Mouse (Mus musculus) layer of hippocampus, adult 11-12 months (tissue): ENCODE measurements around the gene Slc22a12.

Source experiments
- DNase-seq: peaks from one replicate; pipeline ENCODE4 v3.0.0; 2022; ENCODE audit warnings: low spot score

Slc22a12 gene

DNA sequence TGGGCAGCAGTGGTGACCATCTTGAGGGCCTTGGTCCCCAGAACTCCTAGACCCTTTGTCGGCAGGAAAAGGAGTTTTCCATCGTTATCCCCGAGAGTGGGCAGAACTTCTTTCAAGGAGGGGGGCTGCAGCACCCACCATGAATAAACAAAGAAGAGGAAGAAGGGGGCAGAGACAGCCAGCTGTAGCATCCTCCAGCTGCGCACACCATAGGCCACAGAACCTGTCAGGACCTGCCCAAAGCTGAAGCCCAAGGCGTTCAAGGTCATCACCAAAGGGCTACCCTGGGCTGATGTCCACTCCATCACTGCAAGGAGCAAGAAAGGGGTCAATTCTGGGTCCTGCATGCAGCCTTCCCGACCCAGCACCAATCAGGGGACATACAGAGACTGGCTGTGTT, 2.6 kb downstream of the Slc22a12 start:
- no peak for DNase-seq

DNA sequence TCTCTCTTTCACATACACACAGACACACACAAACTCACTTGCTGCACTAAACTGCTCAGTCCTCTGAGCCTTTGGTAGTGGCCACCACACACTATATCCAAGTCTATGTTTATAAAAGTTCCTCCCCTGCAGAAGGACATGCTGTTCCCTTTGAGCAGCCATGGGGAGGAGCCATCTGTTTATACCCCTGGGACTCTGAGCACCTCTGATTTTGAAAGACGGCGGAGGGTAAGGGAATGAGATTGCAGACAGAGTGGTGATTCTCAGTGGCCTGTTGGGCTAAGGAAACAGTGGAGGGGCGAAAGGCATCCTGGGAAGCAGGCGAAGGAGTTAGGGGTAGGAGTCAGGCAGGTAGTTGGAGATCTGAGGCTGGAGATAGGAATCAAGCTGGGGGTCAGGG, 3.2 kb downstream of the Slc22a12 start:
- DNase-seq, result no peak

DNA sequence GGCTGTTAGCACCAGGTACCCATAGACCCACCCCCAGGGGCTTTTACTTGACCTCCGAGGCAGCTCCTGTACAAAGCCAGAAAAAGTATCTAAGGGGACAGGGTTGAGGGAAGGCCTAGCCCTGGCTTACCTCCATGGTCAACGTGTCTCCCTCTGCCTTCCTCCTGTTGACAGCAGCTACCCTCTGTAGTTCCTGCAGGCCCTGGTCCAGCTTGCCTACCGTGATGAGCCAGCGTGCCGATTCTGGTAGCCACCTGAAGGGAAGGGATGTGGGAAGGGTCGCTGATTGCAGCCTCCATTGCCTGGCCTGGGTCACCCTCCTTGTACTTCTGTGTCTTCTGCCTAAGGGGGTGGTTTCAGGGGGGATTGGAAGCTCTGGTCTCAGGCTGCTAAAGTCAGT, 4.3 kb downstream of the Slc22a12 start:
- DNase-seq, result no peak

DNA sequence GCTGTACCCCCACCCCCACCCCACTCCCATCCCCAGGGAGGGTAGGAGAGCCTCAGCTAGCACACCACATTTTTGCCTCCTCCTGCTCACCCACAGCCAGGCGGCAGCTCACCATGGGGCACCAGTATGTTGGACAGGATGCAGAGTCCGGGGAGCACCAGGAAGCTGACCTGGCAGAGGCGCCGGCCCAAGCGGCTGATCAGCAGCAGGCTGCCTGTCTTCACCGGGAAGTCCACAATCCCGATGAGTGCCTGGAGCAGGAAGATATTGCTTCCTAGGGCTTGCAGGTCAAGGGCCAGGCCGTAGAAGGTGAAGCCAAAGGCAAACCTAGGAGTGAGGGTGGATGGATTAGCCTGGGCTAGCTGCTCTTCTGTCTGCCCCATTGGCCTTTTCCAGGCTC, 5.3 kb downstream of the Slc22a12 start:
- DNase-seq, result no peak

DNA sequence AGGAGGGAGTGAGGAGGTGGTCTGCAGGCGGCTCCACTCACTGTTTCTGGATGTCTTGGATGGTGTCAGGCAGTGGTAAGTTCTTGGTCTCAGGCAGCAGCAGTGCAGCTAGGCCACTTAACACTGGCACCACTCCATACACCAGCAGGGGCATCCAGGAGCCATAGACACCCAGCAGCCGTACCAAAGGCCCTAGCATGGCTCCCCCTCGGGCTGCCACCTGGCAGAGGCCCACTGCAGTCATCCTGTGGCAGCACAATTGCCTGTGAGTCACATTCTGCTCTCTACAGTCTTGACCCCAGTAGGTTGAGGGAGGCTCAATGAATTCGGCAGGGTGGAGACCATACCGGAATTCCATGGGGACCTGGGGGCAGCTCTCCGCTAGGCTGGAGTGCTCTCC, 6.1 kb downstream of the Slc22a12 start:
- no peak for DNase-seq

DNA sequence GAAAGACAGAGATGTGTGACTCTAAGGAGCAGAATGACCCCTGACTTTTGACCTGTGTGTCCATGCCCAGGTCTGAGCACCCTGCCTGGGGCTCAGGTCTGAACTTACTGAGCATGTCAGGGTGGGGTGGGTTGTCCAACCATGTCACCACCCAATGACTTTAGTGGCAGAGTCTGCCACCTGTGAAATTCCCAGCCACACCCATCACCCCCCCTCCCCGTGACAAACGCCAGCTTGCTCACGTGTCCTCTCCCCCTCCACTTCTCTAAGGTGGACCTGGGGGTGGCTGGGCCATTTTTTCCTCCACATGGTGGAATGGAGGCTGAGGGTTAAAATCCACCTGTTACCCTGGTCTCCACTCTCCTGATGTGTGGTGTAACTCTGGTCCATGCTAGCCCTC, 6.6 kb downstream of the Slc22a12 start:
- DNase-seq, result no peak

DNA sequence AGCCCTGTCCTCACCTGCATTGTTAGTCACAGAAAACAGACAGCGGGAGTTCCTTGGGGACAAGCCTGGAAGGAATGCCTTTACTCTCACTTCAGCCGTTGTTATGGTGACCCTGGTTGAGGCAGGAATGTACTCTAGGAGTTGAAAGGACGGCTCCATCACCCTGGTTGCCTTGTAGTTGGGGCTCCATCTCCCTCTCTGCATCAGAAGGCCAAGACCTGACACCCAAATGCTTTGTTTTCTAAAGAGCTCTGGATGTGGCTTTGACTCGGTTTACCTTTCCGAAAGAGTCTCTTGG, 8.8 kb downstream of the Slc22a12 start:
- DNase-seq, result no peak

DNA sequence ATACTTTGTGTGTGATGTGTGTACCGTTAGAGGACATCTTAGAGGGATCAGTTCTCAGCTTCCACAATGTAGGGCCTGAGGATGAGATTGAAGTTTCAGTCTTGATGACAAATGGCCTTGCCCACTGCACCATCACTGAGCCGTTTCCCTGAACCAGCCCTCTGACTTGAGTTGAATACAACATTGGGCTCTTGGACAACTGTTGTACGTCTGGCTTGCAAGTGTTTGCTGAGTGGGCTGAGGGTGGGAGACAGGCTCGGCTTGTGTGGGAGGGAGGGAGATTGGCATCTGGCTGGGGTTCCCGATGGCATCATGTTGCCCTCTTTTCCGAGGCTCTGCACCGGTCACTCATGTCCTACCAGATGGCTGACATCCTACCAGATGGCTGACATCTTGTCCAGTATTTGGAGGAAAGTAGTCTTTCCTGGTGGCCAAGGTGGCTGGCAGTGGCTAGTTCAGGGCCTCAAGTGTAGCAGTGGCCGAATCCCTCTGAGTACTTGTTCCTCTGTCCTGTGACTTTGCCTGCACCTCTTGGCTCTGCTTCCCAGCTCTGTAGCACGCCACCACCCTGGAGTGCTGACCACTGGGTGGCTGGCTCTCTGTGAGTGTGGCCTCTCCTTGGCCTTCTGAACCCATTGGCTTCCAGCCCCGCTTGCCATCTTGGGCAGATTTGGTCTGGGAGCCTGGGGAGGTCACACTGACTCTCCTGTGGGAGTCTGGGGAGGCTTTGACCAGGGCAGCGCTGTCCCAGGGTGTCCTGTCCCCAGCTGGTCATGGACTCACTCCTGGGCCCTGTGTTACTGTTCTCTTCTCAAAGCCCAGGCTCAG, 9.3 kb downstream of the Slc22a12 start:
- no peak for DNase-seq

DNA sequence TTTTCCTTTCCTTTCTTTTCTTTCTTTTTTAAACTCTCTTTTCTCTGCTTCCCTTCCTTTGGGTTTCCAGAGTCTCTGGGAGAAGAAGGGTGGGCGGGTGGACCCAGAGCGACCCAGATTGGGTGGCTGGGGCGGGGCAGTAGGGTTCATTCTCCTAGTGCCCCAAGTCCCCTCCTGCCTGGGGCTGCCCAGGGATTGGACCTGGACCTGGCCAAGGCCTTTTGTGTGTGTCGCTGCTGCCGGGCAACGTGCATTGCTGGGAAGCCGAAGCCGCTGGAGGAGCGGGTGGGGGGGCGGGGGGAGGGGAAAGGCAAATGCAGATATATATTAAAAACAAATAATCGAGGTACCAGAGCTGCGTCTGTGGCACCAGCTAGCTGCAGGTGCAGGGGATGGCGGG, 10.2 kb downstream of the Slc22a12 start:
- no peak for DNase-seq

DNA sequence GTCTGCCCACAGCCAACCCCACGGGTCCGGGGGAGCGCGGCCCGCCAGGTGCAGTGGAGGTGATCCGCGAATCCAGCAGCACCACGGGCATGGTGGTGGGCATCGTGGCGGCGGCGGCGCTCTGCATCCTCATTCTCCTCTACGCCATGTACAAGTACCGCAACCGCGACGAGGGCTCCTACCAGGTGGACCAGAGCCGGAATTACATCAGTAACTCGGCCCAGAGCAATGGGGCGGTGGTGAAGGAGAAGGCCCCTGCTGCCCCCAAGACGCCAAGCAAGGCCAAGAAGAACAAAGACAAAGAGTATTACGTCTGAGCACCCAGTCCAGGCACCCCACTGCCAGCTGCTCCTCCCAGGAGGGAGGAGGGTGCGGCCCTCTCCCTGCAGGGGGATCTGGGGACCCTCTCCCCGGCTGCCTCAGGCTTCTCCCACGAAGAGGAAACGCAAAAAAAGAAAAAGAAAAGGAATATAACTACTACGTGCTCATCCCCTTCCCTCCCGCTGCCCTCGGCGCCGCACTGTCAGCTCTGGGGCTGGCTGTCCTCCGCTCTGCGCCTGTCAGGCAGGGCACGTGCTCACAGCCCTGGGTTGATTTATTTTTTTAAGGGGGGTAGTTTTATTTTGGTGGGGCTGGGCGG, 10.9 kb downstream of the Slc22a12 start:
- DNase-seq, result no peak

DNA sequence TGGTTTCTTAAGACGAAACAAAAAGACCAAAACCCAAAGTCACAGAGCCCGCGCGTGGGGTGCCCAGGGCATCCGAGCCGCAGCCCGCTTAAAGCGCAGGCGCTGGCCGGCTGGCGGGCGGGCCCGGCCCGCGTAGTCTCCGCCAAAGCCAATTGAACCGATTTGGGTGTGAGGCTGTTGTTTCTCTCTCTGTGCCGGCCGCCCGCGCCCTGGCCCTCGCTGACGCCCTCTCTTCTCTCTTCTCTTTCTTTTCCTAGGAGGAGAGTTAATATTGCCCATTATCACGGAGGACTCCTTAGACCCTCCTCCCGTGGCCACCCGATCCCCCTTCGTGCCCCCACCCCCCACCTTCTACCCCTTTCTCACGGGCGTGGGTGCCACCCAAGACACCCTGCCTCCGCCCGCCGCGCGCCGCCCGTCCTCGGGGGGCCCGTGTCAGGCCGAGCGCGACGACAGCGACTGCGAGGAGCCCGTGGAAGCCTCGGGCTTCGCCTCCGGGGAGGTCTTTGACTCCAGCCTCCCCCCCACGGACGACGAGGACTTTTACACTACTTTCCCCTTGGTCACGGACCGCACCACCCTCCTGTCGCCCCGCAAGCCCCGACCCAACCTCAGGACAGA, 11.7 kb downstream of the Slc22a12 start:
- no peak for DNase-seq

DNA sequence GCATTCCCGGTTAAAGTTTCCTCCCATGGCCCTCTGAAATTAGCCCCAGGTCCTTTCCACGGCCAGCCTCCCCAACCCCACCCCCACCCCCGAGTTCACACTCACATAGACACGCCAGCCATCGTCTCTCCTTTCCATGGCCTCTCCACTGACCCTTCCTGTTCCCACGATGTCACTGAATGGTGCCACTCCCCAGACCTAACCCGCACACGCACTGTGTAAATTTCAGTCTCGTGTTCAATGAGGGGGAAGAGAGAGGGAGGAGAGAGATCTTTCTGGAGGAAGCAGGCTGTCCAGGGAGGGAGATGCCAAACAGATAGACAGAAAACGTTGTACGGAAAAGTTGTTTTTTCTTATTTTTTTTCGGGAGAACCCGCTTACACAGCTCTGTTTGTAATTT, 12.5 kb downstream of the Slc22a12 start:
- no peak for DNase-seq

DNA sequence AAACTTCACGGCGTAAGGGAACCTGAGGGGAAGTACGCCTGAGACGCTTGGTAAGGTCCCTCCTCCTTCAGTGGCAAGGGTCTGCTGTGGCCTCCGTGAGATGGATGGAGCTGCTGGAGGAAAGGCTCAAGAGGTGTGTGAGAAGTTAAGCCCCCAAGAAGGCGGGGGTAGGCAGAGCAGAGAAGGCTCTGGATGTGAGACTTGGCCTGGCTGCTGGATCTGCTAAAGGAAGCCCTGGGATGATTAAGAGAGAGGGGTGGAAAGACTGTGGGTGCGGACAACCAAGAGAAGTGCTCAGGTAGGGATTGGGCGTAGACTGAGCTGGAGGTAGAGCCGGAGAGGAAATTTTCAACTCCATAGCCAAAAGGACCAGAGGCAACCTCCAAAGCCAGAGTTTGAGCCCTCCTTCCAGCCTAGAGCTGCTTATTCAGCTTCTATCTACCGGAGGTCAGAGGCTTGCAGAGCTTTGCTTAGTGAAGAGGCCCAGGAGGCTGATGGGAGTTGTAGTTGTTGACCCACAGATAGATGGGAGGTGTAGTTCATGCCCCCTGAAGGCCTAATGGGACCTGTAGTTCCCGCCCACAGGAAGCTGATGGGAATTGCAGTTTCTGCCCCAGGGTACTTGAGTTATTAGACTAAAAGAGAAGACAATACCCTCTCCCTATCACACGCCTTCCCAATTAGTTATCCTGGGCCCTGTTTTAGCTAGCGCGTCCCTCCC, 13.4 kb downstream of the Slc22a12 start:
- no peak for DNase-seq

DNA sequence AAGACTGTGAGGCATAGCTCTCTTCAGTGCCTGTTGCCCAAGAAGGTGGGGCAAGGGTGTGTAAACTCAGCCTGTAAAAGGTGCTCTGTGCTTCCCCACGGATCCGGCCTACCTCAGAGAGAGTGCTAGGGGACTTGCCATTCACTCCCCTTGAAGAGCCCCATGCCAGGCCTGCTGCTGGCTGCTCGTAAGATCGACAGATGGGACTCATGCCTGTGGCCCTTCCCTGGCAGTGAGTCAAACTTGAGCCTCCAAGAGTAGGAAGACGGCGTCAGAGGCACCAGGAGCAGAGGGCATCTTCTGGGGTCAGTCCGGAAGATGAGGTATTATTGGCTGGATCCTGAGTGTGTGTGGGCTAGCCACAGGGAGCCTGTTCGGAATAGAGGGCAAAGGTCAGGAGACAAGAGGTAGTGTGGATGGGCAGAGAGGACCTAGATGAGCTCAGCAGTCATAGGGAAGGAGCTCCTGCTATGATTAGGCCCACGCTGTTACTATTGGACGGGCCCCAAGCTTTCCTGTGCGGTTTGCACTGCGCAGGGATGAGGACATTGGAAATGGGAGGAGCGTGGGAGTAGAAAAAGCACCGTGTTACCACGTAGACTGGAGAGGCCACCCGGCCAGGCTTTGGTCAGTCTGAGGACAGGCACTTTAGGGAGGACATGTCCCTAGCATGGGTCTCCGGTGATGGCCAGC, 14.8 kb downstream of the Slc22a12 start:
- no peak for DNase-seq

DNA sequence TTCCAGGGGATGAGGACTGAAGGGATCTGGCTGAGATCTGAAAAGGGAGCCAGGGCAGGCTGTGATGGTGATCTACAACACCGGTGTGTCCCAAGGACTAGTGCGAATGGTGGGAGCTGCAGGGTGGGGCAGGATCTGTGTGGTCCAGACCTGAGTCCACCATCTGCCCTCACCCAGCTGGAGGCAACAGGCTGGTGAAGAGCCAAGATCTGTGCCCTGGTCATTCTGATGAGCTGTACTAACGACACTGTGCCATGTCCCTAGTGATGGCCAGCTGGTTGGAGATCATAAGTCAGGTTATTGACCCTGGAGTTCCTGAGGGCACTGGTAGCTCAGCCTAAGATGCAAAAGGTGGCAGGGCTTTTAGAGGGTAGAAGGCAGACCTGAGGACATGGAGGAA, 15.4 kb downstream of the Slc22a12 start:
- no peak for DNase-seq

DNA sequence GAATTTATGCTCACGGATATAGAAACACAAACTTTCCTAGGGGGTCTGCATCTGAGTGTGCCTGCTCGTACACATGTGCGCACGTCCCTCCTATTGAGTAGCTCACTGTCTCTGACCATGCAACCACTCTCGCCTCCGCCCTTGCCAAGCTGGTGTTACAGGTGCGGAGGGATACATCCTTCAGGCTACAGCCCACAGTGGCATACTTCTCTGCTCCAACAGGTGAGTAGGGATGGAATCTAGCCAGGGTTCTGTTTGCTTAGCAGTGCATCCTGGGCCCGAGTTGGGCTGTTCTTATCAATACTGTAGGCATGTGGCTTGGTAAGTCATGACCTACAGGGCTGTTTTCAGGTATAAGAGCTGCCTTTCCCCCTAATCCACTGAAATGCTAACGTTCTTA, 16.8 kb downstream of the Slc22a12 start:
- DNase-seq, result no peak

DNA sequence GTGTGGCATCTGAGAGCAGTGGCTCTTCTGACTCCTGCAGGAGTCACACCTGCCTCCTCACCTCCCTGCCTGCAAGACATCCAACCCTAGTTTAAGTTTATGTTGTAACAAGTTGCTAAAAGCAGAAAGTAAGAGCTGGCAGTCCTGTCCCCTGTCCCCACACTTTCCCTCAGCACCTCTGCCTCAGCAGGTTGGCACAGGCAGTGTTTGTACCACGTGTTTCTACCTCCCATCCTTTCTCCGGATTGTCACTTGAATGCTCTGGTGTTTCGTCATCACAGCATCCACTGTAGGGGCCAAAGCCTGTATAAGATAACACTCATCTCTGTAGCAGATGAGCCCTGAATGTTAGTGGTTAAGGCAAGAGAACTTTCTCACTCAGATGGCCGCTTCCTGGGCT, 17.8 kb downstream of the Slc22a12 start:
- no peak for DNase-seq

DNA sequence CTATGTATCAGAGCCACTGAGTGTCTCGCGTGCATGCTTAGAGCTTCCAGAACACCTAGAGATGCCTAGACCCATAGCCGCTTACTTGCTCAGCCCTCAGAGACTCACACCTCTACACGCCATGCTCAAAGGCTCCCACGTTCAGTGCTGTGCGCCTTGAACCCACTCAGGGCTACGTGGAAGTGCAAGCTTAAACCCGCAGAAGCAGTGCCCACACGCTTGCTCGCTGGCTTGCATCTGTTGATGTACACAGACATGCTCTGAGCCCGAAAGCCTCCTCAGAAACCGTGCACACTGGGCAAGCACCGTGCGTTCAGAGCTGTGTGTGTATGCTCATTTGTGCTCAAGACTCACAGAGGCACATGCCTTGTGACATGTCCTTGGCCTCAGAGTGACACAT, 20.5 kb downstream of the Slc22a12 start:
- no peak for DNase-seq

DNA sequence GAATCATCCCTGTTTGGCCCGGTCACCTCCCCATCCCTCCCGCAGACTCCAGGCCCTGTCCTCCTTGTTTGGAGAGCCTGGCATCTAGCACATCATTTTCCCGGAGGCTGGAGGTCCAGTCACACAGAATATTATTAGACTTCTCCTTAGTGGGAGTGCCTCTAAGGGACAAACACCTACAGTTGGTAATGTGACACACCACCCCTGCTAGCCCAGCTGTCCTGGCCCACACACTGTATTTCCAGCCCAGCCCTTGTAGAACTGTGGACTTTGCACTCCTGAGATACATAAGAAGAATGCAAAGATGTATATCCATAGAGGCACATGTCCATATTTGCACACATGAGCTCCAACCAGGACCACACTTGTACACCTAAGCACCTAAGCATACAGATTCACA, 21.2 kb downstream of the Slc22a12 start:
- no peak for DNase-seq

DNA sequence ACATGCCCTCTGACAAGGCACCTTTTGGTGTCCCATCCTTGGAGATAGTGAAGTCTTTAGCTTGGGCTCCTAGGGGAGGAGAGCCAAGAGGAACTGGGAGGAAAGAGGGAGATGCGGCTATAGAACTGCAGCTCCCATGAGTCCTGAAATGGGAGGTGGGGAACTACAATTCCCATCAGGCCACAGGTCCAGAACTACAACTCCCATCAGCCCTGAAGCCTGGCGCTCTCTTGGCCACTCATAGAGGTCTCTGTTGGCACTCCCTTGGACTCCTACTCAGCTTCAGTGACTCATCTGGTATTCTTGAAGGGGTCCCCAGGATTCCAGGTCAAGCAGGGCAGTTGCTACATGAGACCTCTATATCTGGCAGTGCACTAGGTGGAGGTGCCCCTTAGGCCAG, 23.3 kb downstream of the Slc22a12 start:
- DNase-seq, result no peak

DNA sequence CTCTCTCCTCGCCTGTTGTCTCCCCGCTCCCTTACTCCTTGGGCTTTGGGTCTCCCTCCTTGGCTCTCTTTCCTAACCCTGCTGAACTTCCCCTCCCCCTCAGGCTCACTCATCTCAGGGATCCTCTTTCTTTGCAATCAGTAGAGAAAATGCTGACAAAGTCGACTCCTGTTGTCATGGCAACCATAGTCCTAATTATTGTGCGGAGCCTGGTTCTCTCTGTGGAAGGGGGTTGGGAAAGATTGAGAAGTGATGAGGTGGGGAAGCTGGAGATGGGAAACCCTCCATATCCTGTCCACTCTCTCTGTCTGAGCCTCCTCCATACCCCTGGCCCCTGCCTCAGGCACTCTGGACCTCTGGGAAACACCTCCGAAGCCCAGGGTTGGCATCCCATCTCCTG, 24.2 kb downstream of the Slc22a12 start:
- DNase-seq, result no peak

DNA sequence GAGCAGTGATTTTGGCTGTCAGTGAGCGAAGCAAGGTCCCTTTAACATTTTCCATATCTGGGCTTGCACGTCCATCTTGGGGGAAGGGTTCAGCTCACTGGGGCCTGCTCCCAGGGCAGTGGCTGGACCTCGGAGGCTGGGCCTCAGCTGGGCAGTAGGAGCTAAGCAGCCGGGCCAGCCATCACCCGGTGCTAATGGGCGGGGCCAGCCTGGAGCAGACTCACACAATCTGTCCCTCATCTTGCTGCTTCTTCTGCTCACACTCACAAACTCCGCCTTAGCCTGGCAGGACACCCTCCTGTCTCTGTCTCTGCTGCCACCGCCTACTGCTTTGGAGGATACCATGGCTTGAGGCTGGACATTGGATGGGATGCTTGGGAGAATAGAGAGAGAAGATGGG, 26.7 kb downstream of the Slc22a12 start:
- no peak for DNase-seq
